Mouse (Mus musculus): ENCODE measurements around the gene Dscaml1.

GRCm38 (mm10) chr9:45572787-45573492 is 146.5 kb downstream of the Dscaml1 start:
- TF ChIP-seq CTCF (IDR thresholded peaks at IDR 0.05; ENCODE audit: extremely low read depth, insufficient read depth, insufficient read length, insufficient replicate concordance) (no peak), POLR2A (IDR thresholded peaks at IDR 0.05; ENCODE audit: low read depth, low read length) (no peak)
